Mouse (Mus musculus) E14TG2a.4 (cell line): Measurements from ENCODE around the gene Adgrl3.

Source experiments
- H3K27me3 ChIP-seq: 2 replicates; pipeline ENCODE4 v1.6.1; 2014; ENCODE audit warnings: low read length, control low read depth; ENCODE audit not compliant: insufficient read depth
- H3K36me3 ChIP-seq: 2 replicates; pipeline ENCODE4 v1.6.1; 2014; ENCODE audit warnings: low read length, control low read depth; ENCODE audit not compliant: insufficient read depth
- H3K4me1 ChIP-seq: replicated peaks from 2 replicates; pipeline ENCODE4 v1.6.1; 2014; ENCODE audit warnings: low read depth, low read length, control low read depth
- H3K4me3 ChIP-seq: replicated peaks from 2 replicates; pipeline ENCODE4 v1.5.1; 2014; ENCODE audit warnings: mild to moderate bottlenecking, low read length
- H3K9me3 ChIP-seq: 2 replicates; pipeline ENCODE4 v1.6.1; 2014; ENCODE audit warnings: low read length, control low read depth
- CTCF ChIP-seq: conservative IDR thresholded peaks from 2 replicates; pipeline ENCODE4 v1.5.1; 2014; ENCODE audit warnings: low read length
- NANOG ChIP-seq: IDR thresholded peaks from 2 replicates; pipeline ENCODE4 v1.6.1; 2014; ENCODE audit warnings: borderline replicate concordance, low read length, mixed read lengths
- POU5F1 ChIP-seq: IDR thresholded peaks from 2 replicates; pipeline ENCODE4 v1.6.1; 2014; ENCODE audit warnings: low read length, borderline replicate concordance

The Adgrl3 gene

DNA sequence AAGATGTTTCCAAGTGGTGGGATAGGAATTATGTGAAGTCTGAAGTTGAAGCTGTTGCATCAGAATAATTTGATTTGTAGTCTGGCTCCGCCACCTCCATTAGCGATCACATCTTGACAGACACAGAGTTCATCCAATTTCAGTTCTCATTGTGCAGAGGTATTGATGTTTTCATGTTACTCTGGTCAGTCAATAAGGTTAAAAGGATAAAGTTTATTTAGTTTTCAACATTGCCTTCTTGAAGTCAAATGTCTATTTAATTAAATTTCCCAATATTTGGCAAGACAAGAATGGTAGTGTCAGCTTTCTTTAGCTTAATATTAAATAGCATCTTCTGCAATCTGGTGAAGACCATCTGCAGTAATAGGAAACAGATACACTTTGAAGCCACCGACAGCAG is 461.0 kb downstream of the Adgrl3 start:
- TF ChIP-seq POU5F1 (no peak), NANOG (no peak), CTCF (no peak)
- Histone ChIP-seq H3K9me3 (no peaks in the 10 kb centered on the region), H3K4me1 (no peaks in the 10 kb centered on the region), H3K4me3 (no peak overlapping the region), H3K27me3 (no peaks in the 10 kb centered on the region), H3K36me3 (no peaks in the 10 kb centered on the region)

DNA sequence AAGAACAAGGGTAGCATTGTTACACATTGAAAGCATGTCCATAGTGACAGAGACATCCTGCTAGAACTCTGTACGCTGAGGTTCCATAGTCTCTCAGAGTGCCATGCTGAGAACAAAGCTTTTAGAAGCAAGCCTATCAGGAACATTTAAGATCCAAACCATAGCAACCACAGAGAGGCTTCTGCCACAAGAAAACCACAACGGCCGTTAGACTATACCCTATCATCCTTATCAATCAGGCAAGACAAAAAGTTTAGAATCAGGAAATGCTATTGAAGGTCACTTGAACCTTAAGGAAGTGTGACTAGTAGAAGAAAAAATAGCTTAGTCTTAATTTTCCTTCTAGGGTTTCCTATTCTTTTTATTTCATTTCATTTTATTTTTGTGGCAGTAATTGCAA is 464.0 kb downstream of the Adgrl3 start:
- Histone ChIP-seq H3K4me1 (no peaks in the 10 kb centered on the region), H3K36me3 (no peaks in the 10 kb centered on the region), H3K27me3 (no peaks in the 10 kb centered on the region), H3K4me3 (no peak overlapping the region), H3K9me3 (no peaks in the 10 kb centered on the region)
- TF ChIP-seq NANOG (no peak), POU5F1 (no peak)

DNA sequence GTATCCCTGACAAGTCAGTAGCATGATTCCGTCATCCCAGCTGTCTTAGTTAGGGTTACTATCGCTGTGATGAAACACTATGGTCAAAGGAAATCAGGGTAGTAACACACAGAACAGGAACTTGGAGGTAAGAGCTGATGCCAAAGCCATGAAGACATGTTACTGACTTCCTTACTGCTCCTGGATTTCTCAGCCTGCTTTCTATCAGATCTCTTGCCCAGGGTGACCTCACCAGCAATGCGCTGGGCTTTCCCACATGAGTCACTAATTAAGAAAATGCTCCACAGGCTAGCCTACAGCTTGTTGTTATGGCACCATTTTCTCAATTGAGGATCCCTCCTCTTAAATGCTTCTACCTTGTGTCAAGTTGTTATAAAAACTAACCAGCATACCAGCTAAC is 481.1 kb downstream of the Adgrl3 start:
- TF ChIP-seq POU5F1 (no peak), CTCF (no peak), NANOG (no peak)
- Histone ChIP-seq H3K4me3 (no peak overlapping the region), H3K9me3 (no peaks in the 10 kb centered on the region), H3K4me1 (no peaks in the 10 kb centered on the region), H3K27me3 (no peaks in the 10 kb centered on the region), H3K36me3 (no peaks in the 10 kb centered on the region)

DNA sequence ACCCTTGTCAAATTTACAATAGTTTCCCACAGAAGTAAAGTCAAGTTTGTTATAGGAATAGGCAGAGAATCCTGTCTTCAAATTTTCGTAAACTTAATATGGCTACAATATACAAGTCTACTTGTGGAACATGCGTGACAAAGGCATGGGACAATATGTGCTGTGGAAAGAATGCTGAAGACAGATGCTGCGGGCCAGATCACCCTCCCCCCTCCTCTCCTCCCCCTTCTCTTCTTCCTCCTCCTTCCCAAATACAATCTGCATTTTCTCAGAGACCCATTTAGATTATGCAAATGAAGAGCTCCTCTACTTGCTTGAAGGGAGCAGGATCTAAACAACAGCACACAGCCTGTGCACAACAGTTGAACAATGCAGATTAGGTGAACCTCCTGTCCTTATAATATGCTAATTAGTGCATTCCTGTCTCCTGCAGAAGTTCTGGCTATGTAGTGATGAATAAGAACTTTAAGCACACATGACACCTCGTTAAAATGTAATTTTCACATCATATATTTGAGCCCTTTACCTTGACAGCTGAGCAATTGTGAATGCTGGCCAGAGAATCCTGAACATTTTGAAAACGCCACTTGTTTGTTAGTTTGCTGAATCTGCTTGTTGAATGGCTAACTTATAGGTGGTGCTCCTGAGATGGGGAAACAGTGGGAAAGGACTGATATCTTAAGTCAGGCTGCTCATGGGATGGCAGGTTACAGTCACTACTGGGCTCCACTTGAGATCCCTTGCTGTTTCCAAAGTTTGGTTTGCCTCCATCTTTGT is 499.0 kb downstream of the Adgrl3 start:
- Histone ChIP-seq H3K4me1 (peaks cover 20% of the 10 kb centered on the region), H3K4me3 (no peak overlapping the region; the same call in 1 of the 2 replicates), H3K27me3 (no peaks in the 10 kb centered on the region), H3K9me3 (no peaks in the 10 kb centered on the region), H3K36me3 (no peaks in the 10 kb centered on the region)
- no peak for TF ChIP-seq CTCF
- no peak for TF ChIP-seq NANOG
- TF ChIP-seq POU5F1, result no peak

DNA sequence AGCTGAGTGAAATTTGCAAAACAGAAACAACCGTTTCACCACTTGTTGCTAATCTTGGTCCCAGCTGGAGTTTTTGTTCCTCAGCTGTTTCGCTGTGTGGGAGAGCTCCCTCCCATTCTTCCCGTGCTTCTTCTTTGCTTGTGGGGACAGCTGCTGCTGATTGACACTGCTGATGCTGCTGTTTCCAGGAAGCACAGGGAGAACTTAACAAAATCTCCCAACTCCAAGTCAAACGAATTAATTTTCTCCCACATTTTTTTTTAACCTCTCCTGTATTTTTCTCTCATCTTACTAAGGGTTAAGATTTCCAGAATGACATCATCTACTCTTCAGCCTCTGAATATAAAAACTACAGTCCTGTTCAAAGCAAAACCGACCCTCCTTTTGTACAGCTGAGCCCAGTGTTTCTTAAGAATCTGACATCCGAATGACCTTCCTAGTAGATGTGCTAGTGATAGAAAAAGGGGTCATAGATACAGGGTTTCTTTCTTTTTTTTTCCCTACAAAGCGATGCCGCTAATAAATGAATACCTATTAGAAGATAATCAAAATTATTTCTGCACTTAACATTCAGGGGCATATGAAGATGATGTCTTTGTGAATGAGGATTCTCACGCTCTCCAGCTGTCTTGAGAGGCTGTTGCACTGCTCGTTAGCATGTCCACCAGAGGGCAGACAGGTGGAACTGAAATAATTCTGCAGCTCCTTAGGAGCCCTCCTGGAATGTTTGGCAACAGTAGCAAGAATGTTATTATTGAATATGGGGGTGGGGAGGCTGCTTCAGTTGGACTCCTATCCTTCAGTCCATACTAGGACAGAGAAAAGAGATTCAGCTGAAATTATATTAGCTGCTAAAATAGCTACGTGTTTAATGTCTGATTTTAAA is 499.8 kb downstream of the Adgrl3 start:
- Histone ChIP-seq H3K36me3 (no peaks in the 10 kb centered on the region), H3K4me1 (peaks cover 20% of the 10 kb centered on the region), H3K4me3 (no peak overlapping the region; the same call in 1 of the 2 replicates), H3K9me3 (no peaks in the 10 kb centered on the region), H3K27me3 (no peaks in the 10 kb centered on the region)
- TF ChIP-seq CTCF (peak; percentile 30), NANOG (no peak)

DNA sequence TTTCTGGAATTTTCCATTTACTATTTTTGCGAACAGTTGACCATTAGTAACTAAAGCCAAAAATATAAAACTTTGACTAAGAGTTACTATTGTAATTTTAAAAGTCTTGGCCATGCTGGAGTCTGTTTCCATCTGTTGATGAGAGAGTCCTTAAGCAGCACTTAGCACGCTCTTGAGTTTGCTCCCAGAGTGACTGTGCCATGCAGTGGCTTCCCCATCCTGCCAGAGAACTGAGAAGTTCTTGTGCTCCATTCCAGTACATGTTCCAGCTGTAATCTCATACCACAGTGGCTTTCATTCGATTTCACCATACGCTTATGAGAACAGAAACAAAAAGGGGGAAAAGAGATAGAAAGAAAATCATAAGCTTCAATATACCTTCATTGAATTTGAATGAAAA is 502.8 kb downstream of the Adgrl3 start:
- H3K4me3 ChIP-seq, result no peak overlapping the region
- H3K27me3 ChIP-seq, result no peaks in the 10 kb centered on the region
- no peaks in the 10 kb centered on the region for H3K9me3 ChIP-seq
- no peaks in the 10 kb centered on the region for H3K36me3 ChIP-seq
- TF ChIP-seq NANOG (no peak), CTCF (no peak), POU5F1 (no peak)
- H3K4me1 ChIP-seq, result peaks cover 20% of the 10 kb centered on the region

DNA sequence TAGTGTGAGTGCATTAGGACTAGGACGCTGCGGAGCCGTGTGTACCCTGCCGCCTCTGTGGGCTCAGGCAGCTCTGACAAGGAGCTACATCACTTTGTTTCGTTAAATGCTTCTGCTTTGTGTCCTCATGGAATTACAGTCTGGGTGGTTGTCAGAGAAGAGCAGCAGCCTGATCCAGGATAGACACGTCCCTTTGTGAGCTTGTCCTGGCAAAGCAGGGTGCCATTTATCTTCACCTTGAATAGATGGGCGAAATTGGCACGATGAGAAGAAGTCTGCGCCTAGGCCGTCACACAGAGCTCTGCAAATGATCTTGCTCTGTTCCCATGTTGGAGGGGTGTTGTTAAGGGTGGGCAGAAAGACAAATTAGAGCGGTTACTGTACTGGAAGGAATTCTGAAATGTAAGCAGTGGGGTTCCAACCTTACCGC is 504.6 kb downstream of the Adgrl3 start:
- Histone ChIP-seq H3K27me3 (no peaks in the 10 kb centered on the region), H3K4me1 (peaks cover 7% of the 10 kb centered on the region), H3K36me3 (no peaks in the 10 kb centered on the region), H3K4me3 (no peak overlapping the region), H3K9me3 (no peaks in the 10 kb centered on the region)
- TF ChIP-seq NANOG (no peak), CTCF (no peak), POU5F1 (no peak)

DNA sequence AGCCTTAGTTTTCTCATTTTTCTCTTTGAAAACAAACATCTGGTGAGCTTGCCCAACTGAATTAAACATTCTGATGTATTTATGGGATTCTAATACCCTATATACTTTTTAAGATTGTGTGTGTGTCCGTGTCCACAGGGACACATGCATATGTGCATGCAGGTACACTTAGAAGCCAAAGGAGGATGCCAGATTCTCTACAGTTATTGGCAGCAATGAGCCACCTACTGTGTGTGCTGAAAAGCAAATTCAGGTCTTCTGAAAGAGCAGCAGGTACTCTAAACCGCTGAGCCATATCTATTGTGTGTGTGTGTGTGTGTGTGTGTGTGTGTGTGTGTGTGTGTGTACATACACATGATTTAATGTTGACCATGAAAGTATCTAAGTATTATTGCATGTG is 505.4 kb downstream of the Adgrl3 start:
- no peak overlapping the region for H3K4me3 ChIP-seq
- no peaks in the 10 kb centered on the region for H3K9me3 ChIP-seq
- H3K36me3 ChIP-seq, result no peaks in the 10 kb centered on the region
- TF ChIP-seq NANOG (no peak), POU5F1 (no peak), CTCF (no peak)
- H3K4me1 ChIP-seq, result no peaks in the 10 kb centered on the region
- H3K27me3 ChIP-seq, result no peaks in the 10 kb centered on the region
